Mouse (Mus musculus) CD4-positive helper T cell, adult 2 months (primary cell): ENCODE data around the gene Uhrf1bp1.

Experiments
- DNase-seq: peaks from one replicate; pipeline ENCODE4 v3.0.0-alpha.2; 2012; ENCODE audit warnings: low read depth, missing footprints, low spot score

Gene Uhrf1bp1

GRCm38 (mm10) chr17:27947155-27947554, 90.9 kb downstream of the Uhrf1bp1 start:
- DNase-seq = no peak
